In genomic region chr17:43374020-43374419, GRCm38 (mm10) we compare ENCODE assay signal across 19 mouse cellular contexts. TPM values are rescaled to one million over a fixed set of nuclear protein-coding genes. Genes with fewer than 3 reads are reported as not detected.
DNase-seq lines count a peak whose midpoint lies in the region; ATAC-seq and TF ChIP-seq lines count a peak whose summit lies in the region.
"Had no signal": no experiment of that assay in that cellular context is flagged by ENCODE, and none has a peak within 500 bp of the region (broad histone marks: within the 10 kb centered on the region; RNA-seq: fewer than 3 reads in every experiment).

No protein-coding gene starts in this region.

- no peak for TF ChIP-seq CTCF in liver, adult 2 months (IDR thresholded peaks at IDR 0.05; ENCODE audit: low read depth, low read length)
- no peak for TF ChIP-seq CTCF in thymus, adult 2 months (IDR thresholded peaks at IDR 0.05; ENCODE audit: borderline replicate concordance, control insufficient read depth, extremely low read depth, insufficient read depth, low read length, poor library complexity)

- peaks cover 5% of the 10 kb centered on the region; the same call in 1 of the 2 replicates for H3K79me2 ChIP-seq in liver, adult 2 months (ENCODE audit: control insufficient read depth, insufficient read depth, low read length)

- TF ChIP-seq POLR2A in liver, adult 2 months (IDR thresholded peaks at IDR 0.05; ENCODE audit: extremely low read depth, insufficient read depth, low read length), result no peak
- no peak for TF ChIP-seq POLR2A in thymus, adult 2 months (IDR thresholded peaks at IDR 0.05; ENCODE audit: control insufficient read depth, extremely low read depth, insufficient read depth, low read length, poor library complexity)

- peak overlapping the region; percentile 23; the same call in 1 of the 2 replicates for H3K27ac ChIP-seq in heart, embryonic 12.5 days (ENCODE audit: poor library complexity, severe bottlenecking)
- H3K27ac ChIP-seq in liver, adult 2 months (replicated peaks; ENCODE audit: insufficient read depth, low read depth, low read length), result peak overlapping the region; percentile 76; the same call in 1 of the 2 replicates
- H3K27ac ChIP-seq in liver, embryonic 12.5 days, result no peak overlapping the region
- H3K27ac ChIP-seq in brown adipose tissue, adult 24 weeks (replicated peaks; ENCODE audit: low read depth, low read length), result peak overlapping the region; percentile 75
- H3K27ac ChIP-seq in heart, embryonic 15.5 days, result peak overlapping the region; percentile 62
- no peak overlapping the region for H3K27ac ChIP-seq in thymus, adult 2 months (ENCODE audit: control insufficient read depth, insufficient read depth, low read length)
- H3K27ac ChIP-seq: embryonic facial prominence, embryonic 15.5 days; forebrain, embryonic 12.5 days; macrophage; midbrain, embryonic 12.5 days; stomach, postnatal 0 days had no signal

- H3K9ac ChIP-seq in heart, embryonic 12.5 days, result no peak overlapping the region
- no peak overlapping the region for H3K9ac ChIP-seq in liver, adult 2 months (ENCODE audit: low read depth, low read length)
- no peak overlapping the region for H3K9ac ChIP-seq in liver, embryonic 12.5 days
- no peak overlapping the region for H3K9ac ChIP-seq in heart, embryonic 15.5 days
- H3K9ac ChIP-seq: embryonic facial prominence, embryonic 15.5 days; forebrain, embryonic 12.5 days; midbrain, embryonic 12.5 days had no signal

- H3K9me3 ChIP-seq in heart, embryonic 12.5 days (replicated peaks), result no peaks in the 10 kb centered on the region
- no peaks in the 10 kb centered on the region for H3K9me3 ChIP-seq in liver, embryonic 12.5 days (replicated peaks)
- no peaks in the 10 kb centered on the region for H3K9me3 ChIP-seq in heart, embryonic 15.5 days (replicated peaks)
- H3K9me3 ChIP-seq: embryonic facial prominence, embryonic 15.5 days; forebrain, embryonic 12.5 days; midbrain, embryonic 12.5 days had no signal

- no peaks in the 10 kb centered on the region for H3K27me3 ChIP-seq in heart, embryonic 12.5 days (replicated peaks)
- no peaks in the 10 kb centered on the region for H3K27me3 ChIP-seq in liver, adult 2 months (ENCODE audit: control insufficient read depth, insufficient read depth, low read length)
- H3K27me3 ChIP-seq in liver, embryonic 12.5 days (replicated peaks), result no peaks in the 10 kb centered on the region; the same call in 1 of the 2 replicates
- no peaks in the 10 kb centered on the region for H3K27me3 ChIP-seq in heart, embryonic 15.5 days
- H3K27me3 ChIP-seq in thymus, adult 2 months (ENCODE audit: control insufficient read depth, insufficient read depth, low read length), result no peaks in the 10 kb centered on the region
- H3K27me3 ChIP-seq: embryonic facial prominence, embryonic 15.5 days; forebrain, embryonic 12.5 days; midbrain, embryonic 12.5 days; Patski had no signal

- no peaks in the 10 kb centered on the region for H3K36me3 ChIP-seq in heart, embryonic 12.5 days
- no peaks in the 10 kb centered on the region for H3K36me3 ChIP-seq in liver, adult 2 months (ENCODE audit: control insufficient read depth, insufficient read depth, low read length)
- no peaks in the 10 kb centered on the region for H3K36me3 ChIP-seq in liver, embryonic 12.5 days
- H3K36me3 ChIP-seq in heart, embryonic 15.5 days, result no peaks in the 10 kb centered on the region
- no peaks in the 10 kb centered on the region for H3K36me3 ChIP-seq in thymus, adult 2 months (ENCODE audit: control insufficient read depth, insufficient read depth, low read length)
- H3K36me3 ChIP-seq: embryonic facial prominence, embryonic 15.5 days; forebrain, embryonic 12.5 days; midbrain, embryonic 12.5 days had no signal

- peak; percentile 69 for ATAC-seq in heart, embryonic 12.5 days (ENCODE audit: insufficient number of reproducible peaks, low FRiP score)
- ATAC-seq in liver, embryonic 12.5 days, result no peak
- no peak; the same call in 1 of the 2 replicates for ATAC-seq in heart, embryonic 15.5 days (replicated peaks; ENCODE audit: insufficient number of reproducible peaks, insufficient read depth, low FRiP score, low read depth)
- ATAC-seq: Patski had no signal

- H3K4me2 ChIP-seq in heart, embryonic 12.5 days, result 0 out of 2 replicates have a peak overlapping the region, but pooled peaks have one; percentile 4
- H3K4me2 ChIP-seq in liver, embryonic 12.5 days, result no peak overlapping the region
- H3K4me2 ChIP-seq in heart, embryonic 15.5 days, result no peak overlapping the region
- H3K4me2 ChIP-seq: embryonic facial prominence, embryonic 15.5 days; forebrain, embryonic 12.5 days; midbrain, embryonic 12.5 days had no signal

- DNase-seq in heart, adult 8-10 months (ENCODE audit: low spot score), result no peak
- no peak for DNase-seq in liver, adult 2 months (ENCODE audit: extremely low read depth, low read depth, low spot score)
- DNase-seq in thymus, adult 2 months, result no peak
- DNase-seq: adrenal gland, postnatal 36 days; cerebellum, adult 9-10 months; gastrocnemius, postnatal 25 days; kidney, postnatal 10 days; right cerebral cortex, postnatal 14 days; thymus, postnatal 36 days had no signal

- 13% methylated on average over 4 of the region's 4 CpGs for WGBS in heart, embryonic 12.5 days
- WGBS in liver, adult 2 months, result 65% methylated on average over 4 of the region's 4 CpGs
- 15% methylated on average over 4 of the region's 4 CpGs for WGBS in liver, embryonic 12.5 days (ENCODE audit: insufficient replicate concordance)
- WGBS in heart, embryonic 15.5 days, result 34% methylated on average over 4 of the region's 4 CpGs
- WGBS in thymus, adult 2 months, result 81% methylated on average over 4 of the region's 4 CpGs

- peaks cover 12% of the 10 kb centered on the region; the same call in 1 of the 2 replicates for H3K4me1 ChIP-seq in heart, embryonic 12.5 days (replicated peaks)
- peaks cover 9% of the 10 kb centered on the region; the same call in 1 of the 2 replicates for H3K4me1 ChIP-seq in liver, adult 2 months (ENCODE audit: control insufficient read depth, insufficient read depth, low read length)
- no peaks in the 10 kb centered on the region for H3K4me1 ChIP-seq in liver, embryonic 12.5 days
- H3K4me1 ChIP-seq in brown adipose tissue, adult 24 weeks (ENCODE audit: control insufficient read depth, insufficient read depth, insufficient read length, low read length), result peaks cover 45% of the 10 kb centered on the region
- peaks cover 10% of the 10 kb centered on the region for H3K4me1 ChIP-seq in heart, embryonic 15.5 days (replicated peaks)
- H3K4me1 ChIP-seq in thymus, adult 2 months (replicated peaks; ENCODE audit: control insufficient read depth, insufficient read depth, low read length), result no peaks in the 10 kb centered on the region
- H3K4me1 ChIP-seq: embryonic facial prominence, embryonic 15.5 days; forebrain, embryonic 12.5 days; midbrain, embryonic 12.5 days had no signal

- H3K4me3 ChIP-seq in heart, embryonic 12.5 days, result no peak overlapping the region
- H3K4me3 ChIP-seq in liver, adult 2 months (ENCODE audit: insufficient read depth, low read depth, low read length), result no peak overlapping the region
- H3K4me3 ChIP-seq in liver, embryonic 12.5 days, result no peak overlapping the region
- no peak overlapping the region for H3K4me3 ChIP-seq in brown adipose tissue, adult 24 weeks (ENCODE audit: insufficient read depth, low read depth, low read length)
- no peak overlapping the region for H3K4me3 ChIP-seq in heart, embryonic 15.5 days
- H3K4me3 ChIP-seq in thymus, adult 2 months (ENCODE audit: control insufficient read depth, insufficient read depth, low read length), result no peak overlapping the region
- H3K4me3 ChIP-seq: embryonic facial prominence, embryonic 15.5 days; forebrain, embryonic 12.5 days; midbrain, embryonic 12.5 days had no signal

RNA-seq across cellular contexts. Expression of gene Adgrf5, which starts 13.8 kb away (rescaled TPM):
- polyA plus RNA-seq in heart, embryonic 12.5 days (2016; fragmentation: Nextera tagmentation; extraction: Ambion mirVana), result 21.1 and 23.9 TPM in 2 replicates
- 100 to 1,000 TPM; 195 to 206 (median 199) TPM for total RNA-seq in heart, adult 8-10 months (2022)
- 25.8 and 29.6 TPM in 2 replicates for total RNA-seq in liver, adult 2 months (2014; rRNA removed)
- polyA plus RNA-seq in liver, adult 2 months (2012; rRNA removed), result 4.7 and 6.0 TPM in 2 replicates
- 5.9 and 6.5 TPM in 2 replicates for polyA plus RNA-seq in liver, embryonic 12.5 days (2016; fragmentation: Nextera tagmentation; extraction: Ambion mirVana)
- 51.4 and 76.4 TPM in 2 replicates for polyA plus RNA-seq in brown adipose tissue, adult 24 weeks (2012; ENCODE audit: insufficient read depth, insufficient read length, missing spikeins)
- polyA plus RNA-seq in heart, embryonic 15.5 days (2015; fragmentation: Nextera tagmentation; extraction: Ambion mirVana), result 20.5 and 21.3 TPM in 2 replicates
- 4.5 and 5.7 TPM in 2 replicates for polyA plus RNA-seq in thymus, adult 2 months (2012; rRNA removed)

Comparison
In these comparisons a context has a peak if more than half of its experiments do, and no peak if none do; other contexts are left out.
1. H3K27ac ChIP-seq: peak in heart, embryonic 12.5 days (single experiment), liver, adult 2 months (single experiment), brown adipose tissue, adult 24 weeks (single experiment) and heart, embryonic 15.5 days (single experiment); none in liver, embryonic 12.5 days (single experiment) and thymus, adult 2 months (single experiment).